Mouse (Mus musculus) limb, embryonic 13.5 days (tissue): Measurements from ENCODE around the gene Ubr3. TPM values are rescaled to one million over a fixed set of nuclear protein-coding genes. Genes with fewer than 3 reads are reported as not detected.

Source experiments
- ATAC-seq: fragments of 200-750 bp; cut with Nextera tagmentation; 2 replicates; pipeline ENCODE4 v1.8.0; 2017; ENCODE audit warnings: low read depth, moderate number of reproducible peaks, moderate TSS enrichment; ENCODE audit not compliant: low FRiP score
- H3K27ac ChIP-seq: fragments of 300-500 bp; sonication (generic); 2 replicates; pipeline ENCODE4 v1.5.1; 2015; ENCODE audit warnings: inconsistent platforms, mild to moderate bottlenecking, moderate library complexity
- H3K27me3 ChIP-seq: fragments of 300-500 bp; sonication (generic); 2 replicates; pipeline ENCODE4 v1.6.1; 2015; ENCODE audit warnings: mild to moderate bottlenecking, inconsistent platforms
- H3K36me3 ChIP-seq: fragments of 300-500 bp; sonication (generic); 2 replicates; pipeline ENCODE4 v1.6.1; 2015; ENCODE audit warnings: inconsistent platforms, mild to moderate bottlenecking, moderate library complexity
- H3K4me1 ChIP-seq: fragments of 300-500 bp; sonication (generic); 2 replicates; pipeline ENCODE4 v1.6.1; 2015; ENCODE audit warnings: inconsistent platforms
- H3K4me2 ChIP-seq: fragments of 300-500 bp; sonication (generic); replicated peaks from 2 replicates; pipeline ENCODE4 v1.6.1; 2015; ENCODE audit warnings: inconsistent platforms, mild to moderate bottlenecking, moderate library complexity
- H3K4me3 ChIP-seq: fragments of 300-500 bp; sonication (generic); 2 replicates; pipeline ENCODE4 v1.5.1; 2015; ENCODE audit warnings: moderate library complexity, mild to moderate bottlenecking, inconsistent platforms
- H3K9ac ChIP-seq: fragments of 300-500 bp; sonication (generic); 2 replicates; pipeline ENCODE4 v1.6.1; 2015; ENCODE audit warnings: mild to moderate bottlenecking, inconsistent platforms
- H3K9me3 ChIP-seq: fragments of 300-500 bp; sonication (generic); 2 replicates; pipeline ENCODE4 v1.6.1; 2016; ENCODE audit warnings: inconsistent platforms
- WGBS: fragments of 180-500 bp; shearing (Covaris S2); methylation state at CpG from one replicate; pipeline ENCODE4 v1.1.7; 2015; 5-methylcytosine and 5-hydroxymethylcytosine counted together
- polyA plus RNA-seq: library from polyadenylated mRNA; unstranded; fragments of >200 nt; fragmentation: Nextera tagmentation; extraction: Ambion mirVana; gene quantifications from 2 replicates; pipeline ENCODE4 v1.2.1, GENCODE M21; 2015

Gene Ubr3
- polyA plus RNA-seq, 1 experiment from 2014 or later: 14.6 TPM

DNA sequence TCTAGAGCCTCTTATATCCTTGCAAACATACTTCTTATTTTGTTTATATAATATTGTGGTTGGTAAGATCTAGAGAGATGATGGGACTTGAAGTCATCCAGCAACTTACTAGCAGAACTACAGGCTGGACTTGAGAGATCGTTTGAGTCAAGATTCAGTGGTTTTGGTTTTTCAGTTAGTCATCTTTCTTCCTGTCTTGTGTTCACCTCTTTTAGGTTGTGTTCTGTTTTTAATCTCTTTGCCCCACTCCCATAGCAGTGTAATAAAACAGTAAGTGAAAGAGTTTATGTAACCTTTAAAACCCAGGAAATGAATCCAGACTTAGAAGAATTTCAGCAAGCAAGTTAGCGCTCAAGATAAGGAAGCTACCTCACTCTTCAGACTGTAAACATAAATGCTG, 97.7 kb downstream of the Ubr3 start:
- Histone ChIP-seq H3K9ac (no peak overlapping the region), H3K27me3 (no peaks in the 10 kb centered on the region), H3K36me3 (peaks cover 59% of the 10 kb centered on the region), H3K9me3 (no peaks in the 10 kb centered on the region), H3K4me3 (no peak overlapping the region), H3K4me1 (no peaks in the 10 kb centered on the region), H3K27ac (no peak overlapping the region), H3K4me2 (no peak overlapping the region)
- WGBS: 45% methylated on average over 2 of the region's 2 CpGs
- no peak for ATAC-seq

DNA sequence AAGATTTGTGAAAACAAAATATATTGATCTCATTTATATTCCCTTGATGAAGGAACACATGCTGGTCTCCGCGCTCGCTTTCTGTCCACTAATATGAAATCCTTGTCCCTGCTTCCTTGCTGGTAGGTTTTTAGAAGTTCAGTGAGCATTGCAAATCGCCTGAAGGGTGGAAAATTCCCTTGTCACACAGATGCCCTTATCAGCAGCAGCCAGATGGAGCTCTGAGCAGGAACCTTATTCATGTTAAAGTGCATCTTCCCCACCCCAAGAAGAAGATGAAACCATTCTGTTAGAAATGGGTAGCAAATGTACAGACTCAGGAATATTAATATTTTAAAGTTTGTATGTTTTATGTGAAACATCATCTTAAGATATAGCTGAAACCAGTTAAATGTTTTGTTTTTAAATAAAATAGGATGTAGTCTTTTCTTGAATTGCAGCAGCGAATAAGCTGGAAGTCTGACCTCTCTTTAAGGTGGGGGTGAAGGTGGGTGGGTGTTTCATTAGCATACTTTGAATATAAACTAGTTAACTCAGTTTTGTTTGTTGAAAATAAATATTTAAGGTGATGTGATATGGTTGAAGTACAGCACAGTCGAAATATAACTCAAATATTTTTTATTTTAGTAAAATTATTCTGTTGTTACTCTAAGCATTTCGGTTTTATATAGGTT, 102.2 kb downstream of the Ubr3 start:
- H3K4me2 ChIP-seq: no peak overlapping the region
- no peaks in the 10 kb centered on the region for H3K9me3 ChIP-seq
- ATAC-seq: no peak
- H3K9ac ChIP-seq: no peak overlapping the region
- no peaks in the 10 kb centered on the region for H3K4me1 ChIP-seq
- no peak overlapping the region for H3K27ac ChIP-seq
- no peaks in the 10 kb centered on the region for H3K27me3 ChIP-seq
- 92% methylated on average over 7 of the region's 7 CpGs for WGBS
- no peak overlapping the region for H3K4me3 ChIP-seq
- H3K36me3 ChIP-seq: peaks cover 58% of the 10 kb centered on the region

GRCm38 (mm10) chr2:70000316-70000715, 103.3 kb downstream of the Ubr3 start:
- Histone ChIP-seq H3K4me1 (no peaks in the 10 kb centered on the region), H3K36me3 (peaks cover 55% of the 10 kb centered on the region), H3K4me3 (no peak overlapping the region), H3K9ac (no peak overlapping the region), H3K4me2 (no peak overlapping the region), H3K27me3 (no peaks in the 10 kb centered on the region), H3K9me3 (no peaks in the 10 kb centered on the region), H3K27ac (no peak overlapping the region)
- 88% methylated on average over 6 of the region's 6 CpGs for WGBS
- no peak for ATAC-seq

- no peak overlapping the region for H3K27ac ChIP-seq
- H3K4me2 ChIP-seq: no peak overlapping the region
- no peaks in the 10 kb centered on the region for H3K4me1 ChIP-seq
- peaks cover 45% of the 10 kb centered on the region for H3K36me3 ChIP-seq
- ATAC-seq: no peak
- no peaks in the 10 kb centered on the region for H3K27me3 ChIP-seq
- H3K9ac ChIP-seq: no peak overlapping the region
- H3K4me3 ChIP-seq: no peak overlapping the region
- WGBS: 93% methylated on average over 2 of the region's 2 CpGs
- no peaks in the 10 kb centered on the region for H3K9me3 ChIP-seq
Observed at GRCm38 (mm10) chr2:70006492-70006891, 109.4 kb downstream of the Ubr3 start.

- H3K36me3 ChIP-seq: peaks cover 49% of the 10 kb centered on the region
- H3K4me3 ChIP-seq: no peak overlapping the region
- H3K27ac ChIP-seq: no peak overlapping the region
- no peaks in the 10 kb centered on the region for H3K27me3 ChIP-seq
- ATAC-seq: no peak
- H3K9ac ChIP-seq: no peak overlapping the region
- WGBS: 97% methylated on average over 8 of the region's 8 CpGs
- H3K4me1 ChIP-seq: no peaks in the 10 kb centered on the region
- no peaks in the 10 kb centered on the region for H3K9me3 ChIP-seq
- no peak overlapping the region for H3K4me2 ChIP-seq
Observed at GRCm38 (mm10) chr2:70012941-70013340, 115.9 kb downstream of the Ubr3 start.

- Histone ChIP-seq H3K9ac (no peak overlapping the region), H3K4me3 (no peak overlapping the region), H3K4me1 (no peaks in the 10 kb centered on the region), H3K36me3 (peaks cover 62% of the 10 kb centered on the region), H3K27me3 (no peaks in the 10 kb centered on the region), H3K27ac (no peak overlapping the region), H3K9me3 (no peaks in the 10 kb centered on the region), H3K4me2 (no peak overlapping the region)
- 74% methylated on average over 6 of the region's 6 CpGs for WGBS
- no peak for ATAC-seq
Observed at GRCm38 (mm10) chr2:70018236-70018635, 121.2 kb downstream of the Ubr3 start.

GRCm38 (mm10) chr2:70024454-70024853, 127.4 kb downstream of the Ubr3 start:
- no peak for ATAC-seq
- H3K4me2 ChIP-seq: no peak overlapping the region
- H3K27ac ChIP-seq: no peak overlapping the region
- peaks cover 13% of the 10 kb centered on the region for H3K9me3 ChIP-seq
- H3K36me3 ChIP-seq: peaks cover 41% of the 10 kb centered on the region
- no peaks in the 10 kb centered on the region for H3K27me3 ChIP-seq
- H3K4me1 ChIP-seq: no peaks in the 10 kb centered on the region
- H3K4me3 ChIP-seq: no peak overlapping the region
- 82% methylated on average over 2 of the region's 2 CpGs for WGBS
- H3K9ac ChIP-seq: no peak overlapping the region

DNA sequence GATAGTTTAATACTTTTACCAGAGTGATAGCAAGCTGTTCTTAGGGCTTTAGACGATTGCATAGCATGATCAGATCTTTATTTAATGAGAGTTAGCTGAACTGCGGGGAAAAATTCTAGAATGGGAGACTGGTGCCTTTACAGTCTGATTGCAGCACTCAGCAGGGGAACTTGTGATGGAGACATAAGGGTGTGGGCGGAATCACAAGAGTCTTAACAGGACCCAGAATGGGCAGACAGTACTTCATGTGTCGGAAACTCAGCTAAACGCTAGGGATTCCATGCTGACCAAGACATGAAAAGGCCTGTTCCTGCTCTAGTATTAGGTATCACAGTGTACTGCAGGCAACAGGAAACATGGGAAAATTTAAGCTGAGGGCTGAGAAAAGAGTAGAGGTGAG, 128.7 kb downstream of the Ubr3 start:
- H3K4me1 ChIP-seq: no peaks in the 10 kb centered on the region
- H3K9me3 ChIP-seq: peaks cover 25% of the 10 kb centered on the region
- peaks cover 36% of the 10 kb centered on the region for H3K36me3 ChIP-seq
- H3K9ac ChIP-seq: no peak overlapping the region
- ATAC-seq: no peak
- H3K27ac ChIP-seq: no peak overlapping the region
- H3K27me3 ChIP-seq: no peaks in the 10 kb centered on the region
- H3K4me2 ChIP-seq: no peak overlapping the region
- WGBS: 92% methylated on average over 5 of the region's 5 CpGs
- no peak overlapping the region for H3K4me3 ChIP-seq

DNA sequence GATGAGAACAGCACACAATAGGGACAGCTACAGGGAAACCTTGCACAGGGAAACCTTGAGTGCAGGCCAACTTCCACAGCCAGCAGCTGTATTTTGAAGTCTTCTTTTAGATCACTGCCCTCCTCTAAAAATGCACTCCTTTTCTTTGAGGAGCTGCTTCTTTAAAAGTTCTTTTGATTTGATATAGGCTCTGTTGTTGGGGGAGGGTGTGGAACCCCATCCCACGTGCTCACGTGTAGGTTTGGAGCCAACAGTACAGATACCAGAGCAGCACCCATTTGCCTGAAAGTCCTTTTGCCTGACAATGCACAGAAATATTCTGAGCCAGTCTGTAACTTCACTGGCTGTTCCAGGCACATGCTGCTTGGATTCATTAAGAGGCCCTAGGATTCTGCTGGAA, 134.4 kb downstream of the Ubr3 start:
- Histone ChIP-seq H3K4me2 (no peak overlapping the region), H3K4me1 (no peaks in the 10 kb centered on the region), H3K27ac (no peak overlapping the region), H3K4me3 (no peak overlapping the region), H3K36me3 (peaks cover 4% of the 10 kb centered on the region; the same call in 1 of the 2 replicates), H3K27me3 (no peaks in the 10 kb centered on the region), H3K9me3 (peaks cover 25% of the 10 kb centered on the region), H3K9ac (no peak overlapping the region)
- WGBS: 86% methylated on average over 2 of the region's 2 CpGs
- no peak for ATAC-seq

DNA sequence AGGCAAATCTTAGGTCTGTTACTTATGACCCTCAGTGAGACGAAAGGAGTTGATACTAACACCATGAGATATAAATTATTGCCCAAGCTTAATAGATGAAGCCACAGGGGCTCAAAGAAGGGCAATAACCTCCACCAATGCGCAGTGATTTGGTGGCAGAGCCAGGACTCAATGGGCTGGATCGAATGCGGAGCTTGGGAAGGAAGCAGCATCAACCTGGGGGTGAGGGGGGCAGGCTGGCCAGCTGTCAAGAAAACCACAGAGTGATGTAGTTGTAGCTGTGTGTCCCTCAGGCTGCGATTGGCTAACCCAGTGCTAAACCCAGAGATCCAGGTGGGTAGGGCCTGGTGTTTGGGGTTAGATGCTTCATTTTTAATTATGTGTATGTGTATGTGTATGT, 137.8 kb downstream of the Ubr3 start:
- no peak for ATAC-seq
- WGBS: 65% methylated on average over 5 of the region's 5 CpGs
- no peak overlapping the region for H3K4me2 ChIP-seq
- no peaks in the 10 kb centered on the region for H3K36me3 ChIP-seq
- H3K4me3 ChIP-seq: no peak overlapping the region
- H3K27ac ChIP-seq: no peak overlapping the region
- peaks cover 7% of the 10 kb centered on the region for H3K9me3 ChIP-seq
- H3K9ac ChIP-seq: no peak overlapping the region
- H3K4me1 ChIP-seq: peaks cover 8% of the 10 kb centered on the region
- no peaks in the 10 kb centered on the region for H3K27me3 ChIP-seq

DNA sequence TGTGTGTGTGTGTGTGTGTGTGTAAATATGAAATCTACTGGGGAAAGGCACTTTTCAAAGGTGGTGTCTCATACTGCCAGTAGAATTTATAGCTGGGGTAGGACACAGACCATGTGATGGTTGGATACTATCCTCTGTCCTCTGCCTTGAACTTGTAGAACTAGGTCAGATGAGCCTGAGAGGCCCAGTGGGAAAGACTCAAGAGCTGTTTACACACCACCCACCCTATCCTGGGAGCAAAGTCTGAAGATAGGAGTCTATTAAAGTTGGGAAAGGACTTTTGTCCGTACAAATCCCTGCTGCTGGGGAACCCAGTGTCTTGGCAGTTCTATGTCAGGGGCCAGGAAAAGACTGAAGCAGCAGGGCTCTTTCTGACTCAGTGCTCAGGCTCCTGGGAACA, 138.3 kb downstream of the Ubr3 start:
- H3K4me1 ChIP-seq: peaks cover 8% of the 10 kb centered on the region
- WGBS: 75% methylated on average over 1 of the region's 1 CpGs
- no peak for ATAC-seq
- H3K27ac ChIP-seq: no peak overlapping the region
- H3K4me2 ChIP-seq: no peak overlapping the region
- no peaks in the 10 kb centered on the region for H3K36me3 ChIP-seq
- no peak overlapping the region for H3K9ac ChIP-seq
- no peaks in the 10 kb centered on the region for H3K27me3 ChIP-seq
- H3K4me3 ChIP-seq: no peak overlapping the region
- H3K9me3 ChIP-seq: peaks cover 2% of the 10 kb centered on the region; the same call in 1 of the 2 replicates

GRCm38 (mm10) chr2:70037221-70037620, 140.2 kb downstream of the Ubr3 start:
- peaks cover 8% of the 10 kb centered on the region for H3K4me1 ChIP-seq
- no peaks in the 10 kb centered on the region for H3K36me3 ChIP-seq
- H3K27me3 ChIP-seq: no peaks in the 10 kb centered on the region
- H3K4me2 ChIP-seq: no peak overlapping the region
- 77% methylated on average over 8 of the region's 8 CpGs for WGBS
- H3K9ac ChIP-seq: no peak overlapping the region
- H3K27ac ChIP-seq: no peak overlapping the region
- ATAC-seq: no peak
- H3K4me3 ChIP-seq: no peak overlapping the region
- no peaks in the 10 kb centered on the region for H3K9me3 ChIP-seq

GRCm38 (mm10) chr2:70038752-70039151, 141.7 kb downstream of the Ubr3 start, which contains the start of gene Myo3b:
Myo3b (plus strand) TSS chr2:70039126.
- no peak within 1 kb of the TSS for H3K4me2 ChIP-seq
- H3K9me3 ChIP-seq: no peaks in the 10 kb centered on the region
- H3K27ac ChIP-seq: no peak within 1 kb of the TSS
- ATAC-seq: no peak
- H3K36me3 ChIP-seq: no peaks in the 10 kb centered on the region
- no peak within 1 kb of the TSS for H3K9ac ChIP-seq
- H3K27me3 ChIP-seq: no peaks in the 10 kb centered on the region
- H3K4me1 ChIP-seq: peaks cover 8% of the 10 kb centered on the region
- WGBS: 25% methylated on average over 7 of the region's 7 CpGs
- H3K4me3 ChIP-seq: no peak within 1 kb of the TSS
